Mouse (Mus musculus) embryonic stem cell, embryonic (primary cell): ENCODE results near the gene Hepacam.

Experiments used
- CTCF ChIA-PET, 4 experiments: fragments of 300-600 bp in 2 of 4; fragments of 350-600 bp in 2 of 4; sonication (Branson Sonifier 250); formaldehyde crosslinking; loops; one replicate each; lab custom pipeline; 2022; ENCODE audit warnings: inconsistent platforms in 2 of 4; lab: Charles Lee
- POLR2A ChIA-PET, 4 experiments: fragments of 300-600 bp in 2 of 4; fragments of 350-600 bp in 2 of 4; sonication (Branson Sonifier 250); formaldehyde crosslinking; loops; one replicate each; lab custom pipeline; 2022; ENCODE audit warnings: antibody characterized with exemption in 4 of 4, inconsistent platforms in 1 of 4; lab: Charles Lee

The Hepacam gene

GRCm38 (mm10) chr9:37409698-37410445 lies 42.7 kb downstream of the Hepacam start:
- ChIA-PET CTCF (interaction anchor here in 3 of 4 experiments (0.6 to 2.3 kb wide), 6 partner anchors 11 to 226 kb away, joined by 3 to 12 read pairs (median 4); partner anchors contain the start of gene Robo3 (in 1 of the 3)), POLR2A (interaction anchor here in 1 of 4 experiments (0.8 to 1.6 kb wide), 2 partner anchors 19 to 61 kb away, joined by 3 to 5 read pairs; partner anchors contain the start of gene Ccdc15)

GRCm38 (mm10) chr9:37412989-37413388 lies 45.8 kb downstream of the Hepacam start:
- CTCF ChIA-PET: interaction anchor here in 2 of 4 experiments (0.6 to 0.7 kb wide), 2 partner anchors 19 to 276 kb away, joined by 3 to 4 read pairs; no protein-coding TSS in a partner anchor
- POLR2A ChIA-PET: no interaction called here

- CTCF ChIA-PET: interaction anchor here in 2 of 4 experiments (0.6 to 1.4 kb wide), 2 partner anchors 16 to 97 kb away, joined by 3 read pairs; no protein-coding TSS in a partner anchor
- POLR2A ChIA-PET: interaction anchor here in 1 of 4 experiments (0.9 kb wide), 1 partner anchor 511 kb away, joined by 4 read pairs; no protein-coding TSS in a partner anchor
Observed at GRCm38 (mm10) chr9:37414666-37415065, 47.5 kb downstream of the Hepacam start.

GRCm38 (mm10) chr9:37418791-37419190 lies 51.6 kb downstream of the Hepacam start:
- CTCF ChIA-PET: interaction anchor here in 3 of 4 experiments (0.5 to 3.0 kb wide), 4 partner anchors 12 to 456 kb away, joined by 3 to 8 read pairs (median 8); no protein-coding TSS in a partner anchor
- POLR2A ChIA-PET: no interaction called here

GRCm38 (mm10) chr9:37420676-37421075 lies 53.5 kb downstream of the Hepacam start:
- CTCF ChIA-PET: interaction anchor here (0.6 to 1.9 kb wide), 29 partner anchors 10 to 526 kb away, joined by 3 to 19 read pairs (median 4); partner anchors contain the start of genes Robo4 (in 2 of the 4), Robo3 (in 1 of the 4) and Slc37a2 (in 1 of the 4)
- POLR2A ChIA-PET: interaction anchor here in 3 of 4 experiments (0.8 to 2.1 kb wide), 6 partner anchors 10 to 236 kb away, joined by 3 to 8 read pairs (median 6); partner anchors contain the start of genes Ccdc15 (in 1 of the 3) and Tbrg1 (in 1 of the 3)

- POLR2A ChIA-PET: interaction anchor here in 3 of 4 experiments (0.6 to 2.1 kb wide), 7 partner anchors 9 to 236 kb away, joined by 3 to 8 read pairs (median 6); partner anchors contain the start of genes Ccdc15 (in 1 of the 3) and Tbrg1 (in 1 of the 3)
Observed at GRCm38 (mm10) chr9:37421239-37421638, 54.1 kb downstream of the Hepacam start.

GRCm38 (mm10) chr9:37429326-37429725 lies 62.2 kb downstream of the Hepacam start:
- POLR2A ChIA-PET: interaction anchor here in 1 of 4 experiments (1.4 kb wide), 1 partner anchor 19 kb away, joined by 3 read pairs; no protein-coding TSS in a partner anchor
- CTCF ChIA-PET: interaction anchor here in 2 of 4 experiments (0.6 to 1.3 kb wide), 2 partner anchors 32 to 130 kb away, joined by 3 to 5 read pairs; no protein-coding TSS in a partner anchor

More at GRCm38 (mm10) chr9:37421239-37421638, 54.1 kb downstream of the Hepacam start:
- CTCF ChIA-PET: interaction anchor here (0.6 to 1.9 kb wide), 21 partner anchors 9 to 526 kb away, joined by 3 to 19 read pairs (median 5); partner anchors contain the start of genes Robo3 (in 1 of the 4) and Robo4 (in 1 of the 4)

- ChIA-PET POLR2A (interaction anchor here in 3 of 4 experiments (0.6 to 1.9 kb wide), 6 partner anchors 10 to 228 kb away, joined by 3 to 7 read pairs (median 6); partner anchors contain the start of gene Esam (in 1 of the 3)), CTCF (interaction anchor here (0.6 to 2.6 kb wide), 62 partner anchors 8 to 540 kb away, joined by 3 to 23 read pairs (median 4); partner anchors contain the start of genes Esam (in 1 of the 4), Slc37a2 (in 1 of the 4) and Spa17 (in 1 of the 4))
Observed at GRCm38 (mm10) chr9:37430582-37430981, 63.4 kb downstream of the Hepacam start.

GRCm38 (mm10) chr9:37432026-37432666 lies 65.0 kb downstream of the Hepacam start:
- POLR2A ChIA-PET: interaction anchor here in 3 of 4 experiments (0.6 to 1.9 kb wide), 6 partner anchors 11 to 656 kb away, joined by 3 to 7 read pairs (median 3); partner anchors contain the start of gene Spa17 (in 1 of the 3)
- CTCF ChIA-PET: interaction anchor here (0.6 to 2.6 kb wide), 24 partner anchors 11 to 507 kb away, joined by 3 to 23 read pairs (median 4); partner anchors contain the start of genes Spa17 (in 1 of the 4) and Tbrg1 (in 1 of the 4)

GRCm38 (mm10) chr9:37432720-37433421 lies 65.7 kb downstream of the Hepacam start, which contains the start of gene Robo3:
TSS of gene Robo3 (minus strand) at chr9:37433246.
- ChIA-PET CTCF (interaction anchor here in 3 of 4 experiments (0.6 to 1.9 kb wide), 10 partner anchors 12 to 922 kb away, joined by 3 to 8 read pairs (median 6); no protein-coding TSS in a partner anchor), POLR2A (interaction anchor here in 2 of 4 experiments (0.7 to 2.7 kb wide), 6 partner anchors 24 to 656 kb away, joined by 3 to 10 read pairs (median 4); partner anchors contain the start of gene Tbrg1 (in 1 of the 2))

- ChIA-PET CTCF (interaction anchor here (0.6 to 1.9 kb wide), 5 partner anchors 13 to 199 kb away, joined by 3 to 8 read pairs (median 4); no protein-coding TSS in a partner anchor), POLR2A (interaction anchor here in 2 of 4 experiments (0.7 to 2.7 kb wide), 8 partner anchors 14 to 223 kb away, joined by 3 to 10 read pairs (median 3); partner anchors contain the start of gene Tbrg1 (in 1 of the 2))
Observed at GRCm38 (mm10) chr9:37433823-37434560, 66.8 kb downstream of the Hepacam start.

GRCm38 (mm10) chr9:37434932-37435331 lies 67.8 kb downstream of the Hepacam start:
- ChIA-PET POLR2A (interaction anchor here in 2 of 4 experiments (1.1 to 2.7 kb wide), 3 partner anchors 21 to 85 kb away, joined by 3 to 10 read pairs (median 3); no protein-coding TSS in a partner anchor), CTCF (interaction anchor here in 2 of 4 experiments (0.7 to 1.9 kb wide), 2 partner anchors 14 to 71 kb away, joined by 5 to 8 read pairs; no protein-coding TSS in a partner anchor)

GRCm38 (mm10) chr9:37435616-37436015 lies 68.5 kb downstream of the Hepacam start:
- ChIA-PET POLR2A (no interaction called here), CTCF (no interaction called here)
